19 mouse cellular contexts compared by ENCODE assay signal in genomic region chr2:158037571-158037970, GRCm38 (mm10).
"Had no signal": no experiment of that assay in that cellular context is flagged by ENCODE, and none has a peak within 500 bp of the region (broad histone marks: within the 10 kb centered on the region; RNA-seq: fewer than 3 reads in every experiment).

No protein-coding gene starts in this region.

- H3K27me3 ChIP-seq: midbrain, embryonic 12.5 days; neural tube, embryonic 13.5 days; neural tube, embryonic 15.5 days had no signal

- H3K27ac ChIP-seq: midbrain, embryonic 10.5 days; midbrain, embryonic 12.5 days; neural tube, embryonic 13.5 days; neural tube, embryonic 15.5 days had no signal

- H3K4me2 ChIP-seq: lung, embryonic 14.5 days; midbrain, embryonic 12.5 days; neural tube, embryonic 13.5 days; neural tube, embryonic 15.5 days had no signal

- DNase-seq: lung, adult 18-20 months; lung, embryonic 14.5 days; lung, postnatal 10 days; lung, postnatal 4 days; midbrain, embryonic 14.5 days; retina, postnatal 1 day; right cerebral cortex, adult 18-20 months; right cerebral cortex, postnatal 25 days; right cerebral cortex, postnatal 4 days; spleen, adult 18-20 months; thymus, adult 18-20 months; thymus, postnatal 25 days; thymus, postnatal 4 days had no signal

- H3K9me3 ChIP-seq: midbrain, embryonic 10.5 days; midbrain, embryonic 12.5 days; neural tube, embryonic 13.5 days; neural tube, embryonic 15.5 days had no signal

- H3K4me3 ChIP-seq: midbrain, embryonic 10.5 days; midbrain, embryonic 12.5 days; myocyte; neural tube, embryonic 13.5 days; neural tube, embryonic 15.5 days had no signal

- ATAC-seq: midbrain, embryonic 16.5 days had no signal

- H3K9ac ChIP-seq: lung, embryonic 14.5 days; midbrain, embryonic 12.5 days; neural tube, embryonic 13.5 days; neural tube, embryonic 15.5 days had no signal

- H3K4me1 ChIP-seq: midbrain, embryonic 10.5 days; midbrain, embryonic 12.5 days; neural tube, embryonic 15.5 days had no signal
